Mouse (Mus musculus) gastrocnemius, adult 2 months (tissue): Measurements from ENCODE around the gene Gtf2i. TPM values are rescaled to one million over a fixed set of nuclear protein-coding genes. Genes with fewer than 3 reads are reported as not detected.
"Not testable (repeated sequence)": the region's sequence is repeated elsewhere in the genome, so short reads cannot be mapped to it uniquely, and the experiment has no call there.

Source experiments
- DNase-seq: peaks from one replicate; pipeline ENCODE4 v3.0.0; 2022
- H3K27ac ChIP-seq: fragments of 200-600 bp; 2 replicates; pipeline ENCODE4 v1.8.1; 2022; ENCODE audit warnings: mild to moderate bottlenecking
- H3K4me3 ChIP-seq: fragments of 200-600 bp; 2 replicates; pipeline ENCODE4 v1.8.1; 2022; ENCODE audit warnings: mild to moderate bottlenecking, moderate library complexity
- CTCF ChIP-seq: fragments of 200-600 bp; IDR thresholded peaks from 2 replicates; pipeline ENCODE4 v1.8.1; 2022; ENCODE audit warnings: antibody characterized with exemption, mild to moderate bottlenecking, moderate library complexity
- intact Hi-C: fragments of 180-260 bp; cut with DNase I; formaldehyde crosslinking; loops from one replicate; pipeline ENCODE4 v1.15.1; 2025
- long read RNA-seq, 2 experiments: library from polyadenylated mRNA; stranded (forward); transcript quantifications; one replicate each; pipeline ENCODE4 v2.0.0; 2021
- total RNA-seq, 2 experiments: library from RNA; stranded (reverse); gene quantifications; 2 replicates each; pipeline ENCODE4 v1.2.3; 2021

Gtf2i gene
- 100 to 1,000 TPM; 103 to 122 TPM for total RNA-seq
- long read RNA-seq, experiment 1, full-length matches to known transcripts = 34 of 161 reads
- long read RNA-seq, experiment 1, partial matches to known transcripts = 51 of 161 reads
- long read RNA-seq, experiment 1, other reads (novel, unspliced or antisense) = 76 of 161 reads
- long read RNA-seq, experiment 2, full-length matches to known transcripts = 29 of 156 reads
- long read RNA-seq, experiment 2, partial matches to known transcripts = 55 of 156 reads
- long read RNA-seq, experiment 2, other reads (novel, unspliced or antisense) = 72 of 156 reads

DNA sequence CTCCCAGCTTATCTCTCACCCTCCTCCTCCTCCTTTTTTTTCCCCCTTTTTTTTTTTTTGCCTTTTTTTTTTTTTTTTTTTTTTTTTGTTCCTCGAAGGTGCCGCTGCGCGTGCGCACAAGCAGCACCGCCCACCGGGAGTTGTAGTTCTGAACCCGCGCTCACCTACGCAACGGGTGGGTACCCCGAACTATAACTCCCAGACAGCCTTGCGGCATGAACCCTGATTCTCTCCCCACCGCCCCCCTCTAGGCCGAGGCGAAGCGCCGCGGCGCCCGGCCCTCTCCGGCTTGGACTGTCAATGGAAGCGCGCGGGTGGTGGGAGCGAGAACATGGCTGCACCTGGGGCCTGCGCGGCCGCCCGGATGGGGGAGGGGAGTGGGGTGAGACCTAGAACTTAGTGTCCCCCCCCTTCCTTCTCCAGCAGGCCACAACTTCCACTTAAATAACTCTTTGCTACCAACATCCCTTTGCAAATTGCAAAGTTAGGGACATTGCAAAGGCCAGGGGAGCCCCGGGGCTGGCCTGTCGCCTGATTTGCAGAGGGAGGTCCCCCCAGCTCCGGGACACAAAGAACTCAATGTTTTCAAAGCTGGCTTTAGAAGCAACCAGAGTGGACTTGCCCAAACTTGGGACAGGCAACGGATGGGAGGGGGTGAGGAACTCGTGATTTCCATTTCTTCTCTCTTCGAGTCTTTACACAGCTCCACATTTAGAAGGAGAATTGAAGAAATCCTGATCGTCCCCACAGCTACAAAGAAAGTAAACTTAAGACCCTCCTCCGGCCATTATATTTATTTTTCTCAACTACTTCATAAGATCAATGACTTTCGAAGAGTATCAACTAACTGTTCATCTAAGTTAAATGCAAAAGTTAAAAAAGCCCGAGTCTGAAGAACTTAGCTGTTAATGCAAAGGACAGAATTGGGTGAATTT lies at the start of gene Gtf2i:
Gene Gtf2i, minus strand, starts transcription at position 73 of the 935 bp plus-strand sequence.
- intact Hi-C loops = no loop called here
- Histone ChIP-seq H3K4me3 (peak within 1 kb of the TSS; percentile 98), H3K27ac (peak within 1 kb of the TSS; percentile 99)
- DNase-seq = peak; percentile 96
- TF ChIP-seq CTCF = no peak

DNA sequence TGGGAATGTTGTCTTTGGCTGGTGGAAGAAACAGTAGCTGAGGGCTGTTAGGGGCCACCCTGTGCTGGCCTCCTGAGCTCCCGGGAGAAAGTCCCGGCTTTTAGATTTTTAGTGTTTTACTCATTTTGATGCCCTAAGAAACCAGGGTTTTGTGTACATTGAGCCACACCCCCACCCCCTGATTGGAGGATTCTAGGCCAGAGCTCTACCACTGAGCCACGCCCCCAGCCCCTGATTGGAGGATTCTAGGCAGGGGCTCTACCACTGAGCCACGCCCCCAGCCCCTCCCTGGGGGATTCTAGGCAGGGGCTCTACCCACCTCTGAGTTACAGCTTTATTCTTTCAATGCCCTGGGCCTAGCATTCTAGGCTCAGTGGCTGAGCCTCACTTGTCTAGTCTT lies 44.5 kb upstream of the Gtf2i start:
- DNase-seq = no peak
- no peak for TF ChIP-seq CTCF
- intact Hi-C loops = no loop called here
- Histone ChIP-seq H3K4me3 (no peak overlapping the region), H3K27ac (no peak overlapping the region)

- H3K27ac ChIP-seq, intact Hi-C loops, DNase-seq, H3K4me3 ChIP-seq: not testable (repeated sequence)
Measured at GRCm38 (mm10) chr5:134355372-134355771, 40.8 kb upstream of the Gtf2i start.

DNA sequence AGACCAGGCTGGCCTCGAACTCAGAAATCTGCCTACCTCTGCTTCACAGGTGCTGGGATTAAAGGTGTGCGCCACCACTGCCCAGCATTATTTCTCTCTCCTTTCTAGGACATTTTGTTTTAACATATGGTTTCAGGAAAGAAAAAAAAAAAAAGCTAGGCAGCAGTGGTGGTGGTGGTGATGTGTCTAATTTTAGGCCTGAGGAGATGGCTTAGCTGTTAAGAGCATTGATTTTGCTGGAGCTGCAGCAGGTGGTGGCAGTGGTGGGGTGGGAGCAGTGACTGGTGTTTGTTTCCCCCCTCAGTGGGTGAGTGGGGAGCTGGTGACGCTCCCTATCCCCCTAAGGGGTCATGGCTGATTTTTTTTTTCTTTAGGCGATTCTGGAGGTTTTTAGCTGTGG lies 38.6 kb upstream of the Gtf2i start:
- no peak for TF ChIP-seq CTCF
- no peak overlapping the region for H3K27ac ChIP-seq
- DNase-seq = no peak
- intact Hi-C loops = no loop called here
- H3K4me3 ChIP-seq = no peak overlapping the region

GRCm38 (mm10) chr5:134352527-134353001 lies 38.0 kb upstream of the Gtf2i start:
- TF ChIP-seq CTCF = no peak
- H3K27ac ChIP-seq = no peak overlapping the region
- DNase-seq = peak; percentile 48
- intact Hi-C loops = no loop called here
- H3K4me3 ChIP-seq = no peak overlapping the region

GRCm38 (mm10) chr5:134350660-134351059 lies 36.1 kb upstream of the Gtf2i start:
- intact Hi-C loops = no loop called here
- no peak for TF ChIP-seq CTCF
- H3K27ac ChIP-seq = peak overlapping the region; percentile 46; the same call in 1 of the 2 replicates
- H3K4me3 ChIP-seq = peak overlapping the region; percentile 41
- peak; percentile 81 for DNase-seq

GRCm38 (mm10) chr5:134347066-134347465 lies 32.5 kb upstream of the Gtf2i start:
- no peak for DNase-seq
- H3K4me3 ChIP-seq = no peak overlapping the region
- H3K27ac ChIP-seq = no peak overlapping the region
- intact Hi-C loops = loop anchor here (2.0 kb wide), 1 partner anchor 160 kb away; no protein-coding TSS in a partner anchor
- peak; percentile 71 for TF ChIP-seq CTCF

- intact Hi-C loops = no loop called here
- peak; percentile 44 for DNase-seq
- peak; percentile 33; the same call in 1 of the 2 replicates for TF ChIP-seq CTCF
- no peak overlapping the region for H3K27ac ChIP-seq
- no peak overlapping the region for H3K4me3 ChIP-seq
Measured at GRCm38 (mm10) chr5:134345449-134345848, 30.9 kb upstream of the Gtf2i start.

DNA sequence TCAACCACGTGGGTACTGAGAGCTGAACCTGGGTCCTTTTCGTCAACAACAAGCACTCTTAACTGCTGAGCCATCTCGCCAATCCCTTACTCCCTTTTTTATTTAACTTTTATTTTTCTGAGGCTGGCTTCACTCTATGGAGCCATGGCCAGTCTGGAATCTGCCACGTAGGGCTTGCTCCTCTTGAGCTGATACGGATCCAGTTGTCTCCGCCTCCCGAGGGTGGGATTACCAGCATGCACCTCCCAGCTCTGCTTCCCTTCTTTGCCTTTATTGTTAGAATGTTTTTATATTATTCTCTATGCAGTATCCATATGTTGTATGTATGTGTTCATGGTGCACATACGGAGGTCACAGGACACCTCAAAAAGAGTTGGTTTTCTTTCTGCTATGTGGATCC lies 29.5 kb upstream of the Gtf2i start:
- H3K27ac ChIP-seq = no peak overlapping the region
- intact Hi-C loops = loop anchor here (5.0 kb wide), 1 partner anchor 117 kb away; the partner anchor contains the start of gene Ncf1
- no peak overlapping the region for H3K4me3 ChIP-seq
- DNase-seq = no peak
- no peak for TF ChIP-seq CTCF

- not testable (repeated sequence) for DNase-seq, H3K27ac ChIP-seq, H3K4me3 ChIP-seq
- intact Hi-C loops = loop anchor here (5.0 kb wide), 1 partner anchor 116 kb away; the partner anchor contains the start of gene Ncf1
Measured at GRCm38 (mm10) chr5:134343530-134343929, 29.0 kb upstream of the Gtf2i start.

DNA sequence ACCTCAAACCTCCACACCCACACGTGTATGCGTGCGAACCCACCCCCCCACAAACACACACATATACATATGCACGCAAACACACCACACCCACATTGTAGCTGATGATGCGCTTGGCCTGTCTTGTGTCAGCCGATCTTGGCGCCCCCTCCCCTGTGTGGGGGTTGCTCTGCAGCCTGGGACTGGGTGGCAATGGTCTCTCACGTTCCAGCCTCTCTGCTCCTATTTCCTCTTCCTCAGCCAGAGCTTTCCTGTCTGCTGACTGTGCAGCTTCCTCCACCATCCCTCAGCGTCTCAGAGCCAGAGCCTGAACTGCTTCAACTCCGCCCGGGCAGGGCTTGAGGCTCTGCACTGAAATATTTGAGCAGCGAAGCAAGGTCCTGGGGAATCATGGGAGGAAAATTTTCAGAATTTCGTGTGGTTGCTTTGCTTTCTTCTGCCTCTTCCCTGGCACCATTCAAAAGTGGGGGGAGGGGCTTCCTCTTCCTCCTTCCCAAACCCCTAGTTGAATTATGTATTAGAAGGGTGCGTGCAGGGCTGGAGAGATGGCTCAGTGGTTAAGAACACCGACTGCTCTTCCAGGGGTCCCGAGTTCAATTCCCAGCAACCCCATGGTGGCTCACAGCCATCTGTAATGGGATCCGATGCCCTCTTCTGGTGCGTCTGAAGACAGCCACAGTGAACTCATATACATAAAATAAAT lies 28.1 kb upstream of the Gtf2i start:
- peak; percentile 33 for DNase-seq
- no peak overlapping the region for H3K27ac ChIP-seq
- H3K4me3 ChIP-seq = peak overlapping the region; percentile 45
- intact Hi-C loops = loop anchor here (5.0 kb wide), 1 partner anchor 115 kb away; the partner anchor contains the start of gene Ncf1
- TF ChIP-seq CTCF = no peak; the same call in 1 of the 2 replicates

DNA sequence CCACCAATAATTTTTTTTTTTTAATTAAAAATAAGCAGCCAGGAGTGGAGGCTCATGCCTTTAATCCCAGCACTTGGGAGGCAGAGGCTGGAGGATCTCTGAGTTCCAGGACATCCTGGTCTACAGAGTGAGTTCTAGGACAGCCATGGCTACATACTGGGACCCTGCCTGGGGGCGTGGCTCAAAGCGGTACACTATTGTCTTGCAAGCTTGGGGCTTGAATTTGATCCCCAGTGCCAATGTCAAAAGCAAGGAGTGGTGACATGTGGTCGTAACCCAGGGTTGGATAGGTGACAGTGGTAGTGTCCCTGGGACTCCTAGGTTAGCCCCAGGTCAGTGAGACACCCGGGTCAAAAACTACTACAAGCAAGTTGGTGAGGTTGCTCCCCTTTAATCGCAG lies 27.2 kb upstream of the Gtf2i start:
- Histone ChIP-seq H3K27ac (no peak overlapping the region), H3K4me3 (no peak overlapping the region)
- intact Hi-C loops = loop anchor here (2.0 to 5.0 kb wide), 2 partner anchors 114 to 163 kb away; partner anchors contain the start of gene Ncf1
- no peak for TF ChIP-seq CTCF
- DNase-seq = no peak
